Mouse (Mus musculus): ENCODE data around the gene Senp3.
"Not testable (repeated sequence)": the region's sequence is repeated elsewhere in the genome, so short reads cannot be mapped to it uniquely, and the experiment has no call there.

The Senp3 gene

DNA sequence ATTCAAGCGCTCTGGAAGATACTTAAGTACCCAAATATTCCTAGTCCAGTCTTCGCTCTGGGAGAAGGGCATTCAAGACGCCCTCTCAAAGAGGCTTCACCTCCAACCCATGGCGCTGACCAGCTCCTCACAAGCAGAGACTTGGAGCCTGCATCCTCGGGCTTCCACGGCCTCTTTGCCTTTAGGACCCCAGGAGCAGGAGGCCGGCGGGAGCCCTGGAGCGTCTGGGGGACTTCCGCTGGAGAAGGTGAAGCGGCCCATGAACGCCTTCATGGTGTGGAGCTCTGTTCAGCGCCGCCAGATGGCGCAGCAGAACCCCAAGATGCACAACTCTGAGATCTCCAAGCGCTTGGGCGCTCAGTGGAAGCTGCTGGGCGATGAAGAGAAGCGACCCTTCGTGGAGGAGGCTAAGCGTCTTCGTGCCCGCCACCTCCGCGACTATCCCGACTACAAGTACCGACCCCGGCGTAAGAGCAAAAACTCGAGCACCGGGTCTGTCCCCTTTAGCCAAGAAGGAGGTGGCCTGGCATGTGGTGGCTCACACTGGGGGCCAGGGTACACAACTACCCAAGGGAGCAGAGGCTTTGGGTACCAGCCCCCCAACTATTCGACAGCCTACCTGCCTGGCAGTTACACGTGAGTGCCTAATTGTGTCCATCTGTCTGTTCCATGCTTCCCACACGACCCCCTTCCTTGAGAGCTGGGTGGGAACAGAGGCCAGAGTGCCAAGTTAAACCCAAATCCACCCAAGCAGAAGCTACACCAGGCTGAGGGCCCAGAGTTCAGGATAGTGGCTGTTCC, 26.4 kb downstream of the Senp3 start, which contains the start of gene Sox15:
Gene Sox15 (plus strand): TSS at position 51 of the 801 bp plus-strand sequence.
- DNase-seq (ENCODE audit: low spot score in 2 of 2): peak in 1 of 2 experiments; percentile 27

GRCm38 (mm10) chr11:69654760-69655159, 27.1 kb downstream of the Senp3 start:
- DNase-seq (ENCODE audit: low spot score in 2 of 2): no peak

DNA sequence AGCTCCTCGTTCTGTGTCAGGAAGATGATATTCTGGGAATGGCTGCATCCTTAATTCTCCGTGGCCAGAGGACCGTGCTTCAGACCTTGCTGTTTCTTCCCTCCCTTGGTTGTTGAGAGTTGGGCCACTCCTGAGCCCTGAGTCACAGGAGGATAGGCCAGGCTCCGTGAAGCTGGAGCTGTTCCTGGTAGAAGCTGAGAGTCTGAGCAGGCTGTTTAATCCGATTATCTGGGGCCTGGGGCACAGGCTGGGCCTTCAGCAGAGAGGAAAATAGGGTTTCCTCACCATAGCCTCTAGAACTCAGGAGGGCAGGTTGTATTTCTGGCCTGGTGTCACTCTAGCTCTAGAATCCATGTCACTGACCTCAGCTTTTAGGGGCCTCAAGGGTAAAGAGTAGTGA, 28.5 kb downstream of the Senp3 start:
- no peak for DNase-seq (ENCODE audit: low spot score in 2 of 2)

DNA sequence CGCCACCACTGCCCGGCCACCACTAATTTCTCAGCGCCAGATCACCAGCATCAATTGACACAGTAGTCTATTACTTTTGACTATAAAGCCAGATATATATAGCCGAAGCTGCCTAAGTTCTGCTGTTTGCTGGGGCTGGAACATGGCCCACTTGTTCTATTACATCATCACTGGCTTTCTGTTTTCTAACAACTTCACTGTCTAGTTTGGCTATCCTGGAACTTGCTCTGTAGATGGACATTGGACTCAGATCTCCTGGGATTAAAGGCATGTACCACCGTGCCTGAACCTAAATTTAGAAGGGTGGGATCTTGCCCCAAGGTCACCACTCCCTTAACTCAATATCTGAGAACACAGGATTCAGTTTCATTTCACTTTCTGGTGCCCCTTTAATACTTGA, 36.0 kb downstream of the Senp3 start:
- DNase-seq (ENCODE audit: low spot score in 2 of 2): no peak

GRCm38 (mm10) chr11:69635471-69635870, 46.4 kb downstream of the Senp3 start:
- DNase-seq (ENCODE audit: low spot score in 2 of 2): no peak

- DNase-seq (ENCODE audit: low spot score in 2 of 2): peak in 1 of 2 experiments; percentile 60
Observed at GRCm38 (mm10) chr11:69633128-69633866, 48.6 kb downstream of the Senp3 start.

DNA sequence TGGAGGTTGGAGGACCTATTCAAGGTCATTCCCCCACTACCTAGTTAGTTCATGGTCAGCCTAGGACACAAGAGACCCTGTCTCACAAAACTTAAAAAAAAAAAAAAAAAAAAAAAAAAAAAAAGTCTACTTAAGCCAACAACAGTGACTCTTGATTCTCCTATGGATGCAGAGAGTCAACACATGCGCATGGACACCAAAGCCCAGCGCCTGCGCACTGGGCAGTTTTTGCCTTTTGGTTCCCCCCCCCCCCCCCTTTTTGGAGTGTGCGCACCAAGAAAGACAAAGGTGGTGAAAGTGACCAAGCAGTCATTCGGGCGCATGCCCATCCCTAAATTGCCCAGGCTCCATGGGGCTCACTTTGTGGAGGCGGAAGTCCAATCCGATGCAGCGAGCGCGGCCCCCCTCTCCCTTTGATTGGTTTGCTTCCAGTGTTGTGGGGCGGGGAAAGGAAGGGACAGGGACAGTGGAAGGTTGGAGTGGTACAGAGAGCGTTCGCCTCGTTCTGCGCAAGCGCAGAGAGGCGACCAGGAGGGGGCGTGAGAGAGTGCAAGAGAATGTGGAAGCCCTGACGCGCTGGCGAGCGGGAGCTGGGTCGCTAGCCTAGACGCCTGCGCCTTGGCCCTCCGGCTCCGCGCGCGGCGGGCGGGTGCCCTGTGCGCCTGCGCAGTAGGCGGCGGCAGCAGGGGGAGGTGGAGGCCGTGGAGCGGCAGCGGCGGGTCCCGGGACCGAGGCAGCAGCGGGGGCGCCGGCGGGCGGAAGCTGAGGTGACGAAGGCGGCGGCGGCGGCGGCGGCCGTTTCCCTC, 49.4 kb downstream of the Senp3 start, which contains the start of gene Fxr2:
Gene Fxr2 (plus strand): TSS at position 707 of the 806 bp plus-strand sequence.
- DNase-seq (ENCODE audit: low spot score in 2 of 2): peak; percentile 100

- no peak for DNase-seq (ENCODE audit: low spot score in 2 of 2)
Observed at GRCm38 (mm10) chr11:69629802-69630201, 52.1 kb downstream of the Senp3 start.

- DNase-seq (ENCODE audit: low spot score in 2 of 2): peak; percentile 62 to 77
Observed at GRCm38 (mm10) chr11:69628286-69628685, 53.6 kb downstream of the Senp3 start.

- DNase-seq (ENCODE audit: low spot score in 2 of 2): not testable (repeated sequence)
Observed at GRCm38 (mm10) chr11:69624339-69624738, 57.5 kb downstream of the Senp3 start.
